Mouse (Mus musculus) spleen, postnatal 0 days (tissue): ENCODE data around the gene Cnpy3. TPM values are rescaled to one million over a fixed set of nuclear protein-coding genes. Genes with fewer than 3 reads are reported as not detected.

ENCODE experiments used
- polyA plus RNA-seq: library from polyadenylated mRNA; unstranded; fragments of >200 nt; fragmentation: Nextera tagmentation; extraction: Ambion mirVana; gene quantifications from 2 replicates; pipeline ENCODE4 v1.2.1, GENCODE M21; 2015

The Cnpy3 gene
- 29.3 and 37.1 TPM in 2 replicates for polyA plus RNA-seq

GRCm38 (mm10) chr17:46751794-46752556, at the start of gene Cnpy3:
TSS of gene Cnpy3 (minus strand) at chr17:46752214.

GRCm38 (mm10) chr17:46782341-46783221, 30.6 kb upstream of the Cnpy3 start, which contains the start of gene Rpl7l1:
TSS of gene Rpl7l1 (minus strand) at chr17:46782672.

DNA sequence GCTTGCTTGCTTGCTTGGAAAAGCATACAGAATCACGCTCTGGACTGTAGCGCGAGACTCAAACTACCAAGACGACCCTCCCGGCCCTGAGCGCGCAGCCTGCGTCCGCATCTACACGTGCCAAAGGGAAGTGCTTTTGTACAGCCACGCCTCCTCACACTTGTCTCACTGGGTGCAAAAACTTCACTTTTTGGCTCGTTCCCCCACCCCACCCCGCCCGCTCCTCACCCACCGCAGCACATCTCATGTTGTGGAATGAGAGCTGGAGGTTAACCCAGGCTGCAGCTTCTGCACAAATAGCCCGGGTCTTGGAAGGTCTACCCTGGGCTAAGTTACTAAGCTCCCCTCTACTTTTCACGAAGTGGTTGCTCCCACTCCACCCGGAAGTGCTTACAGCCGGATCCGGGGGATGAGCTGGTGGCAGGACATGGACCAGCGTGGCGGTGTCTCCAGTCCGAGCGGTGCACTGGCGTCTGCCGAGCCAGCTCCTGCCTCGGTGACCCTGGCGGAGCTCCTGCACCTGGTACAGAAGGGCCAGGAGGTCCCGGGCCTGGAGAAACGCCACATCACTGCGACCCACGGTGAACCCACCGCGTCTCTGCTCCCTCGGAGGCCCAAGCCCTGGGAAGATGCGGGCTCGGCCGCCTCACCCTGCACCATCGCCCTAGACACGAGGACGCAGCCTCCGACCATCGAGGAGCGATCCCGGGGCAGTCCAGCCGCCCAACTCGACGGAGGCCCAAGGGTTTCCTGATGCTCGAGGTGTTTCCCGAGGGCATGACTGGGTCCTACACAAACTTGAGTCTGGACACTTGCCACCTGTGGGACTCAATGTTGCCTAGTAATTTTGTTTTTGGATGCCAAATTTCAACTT, 20.6 kb upstream of the Cnpy3 start, which contains the start of gene 2310039H08Rik:
2310039H08Rik (plus strand) TSS at position 232 of the 874 bp plus-strand sequence.

DNA sequence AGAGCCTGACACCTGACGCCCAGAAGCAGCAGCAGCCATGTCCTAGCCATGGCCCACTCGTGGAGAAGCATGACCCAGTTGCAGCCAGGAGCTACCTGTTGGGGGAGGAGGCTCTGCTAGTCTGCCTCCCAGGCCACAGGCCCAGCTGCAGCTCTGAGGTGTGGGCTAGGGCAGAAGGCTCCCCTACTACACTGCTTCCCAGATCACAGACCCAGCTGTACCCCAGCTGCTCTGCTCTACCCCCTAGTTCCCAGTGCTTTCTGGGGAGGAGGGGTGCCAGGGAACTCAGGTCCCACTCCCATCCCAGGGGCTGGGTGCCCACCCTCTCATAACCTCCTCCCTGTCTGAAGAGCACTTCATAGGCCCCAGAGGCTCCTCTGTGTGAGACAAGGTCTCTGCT, 11.5 kb upstream of the Cnpy3 start, which contains the start of gene Ptcra:
Ptcra (minus strand) TSS at position 169 of the 400 bp plus-strand sequence.

DNA sequence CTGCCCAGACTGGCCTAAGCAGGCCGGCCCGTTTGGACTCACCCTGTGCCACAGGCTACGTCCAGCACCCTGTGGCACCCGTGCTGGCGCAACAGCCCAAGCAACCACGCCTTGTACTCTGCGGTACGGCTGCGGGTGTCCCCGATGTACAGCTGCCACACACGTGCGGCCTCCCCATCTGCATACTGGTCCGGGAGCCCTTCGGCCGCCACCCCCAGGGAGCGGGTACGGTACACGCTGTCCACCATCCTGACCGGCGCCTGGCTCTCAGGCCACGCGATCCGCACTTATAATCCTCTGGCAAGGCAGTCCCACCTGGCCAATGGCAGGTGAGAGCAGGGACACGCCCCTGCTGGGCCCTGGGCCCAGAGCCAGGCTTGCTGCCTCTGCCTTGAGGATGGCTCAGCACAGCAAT, 23.1 kb downstream of the Cnpy3 start, which contains the start of gene Gnmt:
Gnmt (minus strand) TSS at position 265 of the 415 bp plus-strand sequence.

DNA sequence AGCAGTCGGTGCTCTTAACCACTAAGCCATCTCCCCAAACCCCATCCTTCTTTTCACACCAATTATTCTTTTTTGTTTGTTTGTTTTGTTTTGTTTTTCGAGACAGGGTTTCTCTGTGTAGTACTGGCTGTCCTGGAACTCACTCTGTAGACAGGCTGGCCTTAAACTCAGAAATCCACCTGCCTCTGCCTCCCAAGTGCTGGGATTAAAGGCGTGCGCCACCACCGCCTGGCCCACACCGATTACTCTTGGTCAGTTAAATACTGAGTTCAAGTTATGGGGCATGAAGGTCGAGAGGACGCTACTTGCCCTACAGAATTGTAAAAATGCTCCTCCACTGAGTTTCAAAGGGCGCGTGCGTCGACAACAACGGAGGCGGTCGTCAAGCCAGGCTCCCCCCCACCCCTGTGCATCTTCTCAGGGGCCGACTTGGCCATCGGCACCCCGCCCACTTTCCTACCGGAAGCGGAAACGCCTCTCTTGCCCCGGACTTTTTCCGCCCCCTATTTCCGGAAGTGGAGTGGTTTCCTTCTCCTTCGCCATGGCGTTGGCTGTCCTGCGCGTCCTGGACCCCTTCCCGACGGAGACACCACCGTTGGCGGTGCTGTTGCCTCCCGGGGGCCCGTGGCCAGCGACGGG, 40.9 kb downstream of the Cnpy3 start, which contains the start of gene Pex6:
Pex6 (plus strand) TSS at position 505 of the 639 bp plus-strand sequence.

DNA sequence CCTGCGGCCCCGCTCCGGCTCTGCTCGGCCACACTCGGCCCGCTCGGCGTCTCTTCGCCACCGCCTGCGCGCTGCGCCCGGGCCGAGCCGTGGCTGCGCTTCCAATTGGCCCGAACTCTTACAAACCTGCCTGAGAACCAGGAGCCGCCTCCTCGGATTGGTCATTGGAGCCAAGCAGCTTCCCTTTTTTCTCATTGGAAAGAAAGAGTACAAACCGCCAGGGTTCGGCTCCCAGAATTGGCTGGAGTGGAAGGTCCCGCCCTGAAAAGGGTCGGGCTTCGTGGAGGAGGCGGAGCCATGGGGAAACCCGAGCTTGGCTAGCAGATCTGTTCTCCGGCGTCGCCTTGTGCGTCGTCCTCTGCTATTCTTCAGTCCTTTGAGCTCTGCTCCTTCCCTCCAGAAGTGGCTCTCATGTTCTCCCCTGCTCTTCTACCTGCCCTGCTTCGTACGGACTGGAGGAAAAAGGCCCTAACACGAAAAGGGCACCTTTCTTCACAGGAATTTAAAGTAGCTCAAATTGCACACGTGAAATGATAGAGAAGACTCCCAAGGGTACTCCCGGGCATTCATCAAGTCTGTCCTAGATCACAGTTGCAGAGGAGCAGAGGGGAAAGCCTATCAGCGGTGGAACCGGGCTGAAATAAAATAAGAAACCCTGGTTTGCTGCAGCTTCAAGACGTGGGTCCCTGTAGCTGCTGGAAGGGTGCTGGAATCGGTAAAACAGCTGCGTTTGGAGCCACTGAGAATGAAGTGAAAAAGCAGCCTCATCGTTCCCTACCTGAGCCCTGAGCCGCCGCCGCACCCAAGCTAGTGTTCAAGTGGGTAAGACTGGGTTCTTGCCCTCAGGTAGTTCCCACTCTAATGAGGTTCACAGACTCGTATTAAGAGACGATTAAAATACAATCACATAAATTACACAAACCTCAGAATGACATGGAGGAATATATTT, 46.9 kb downstream of the Cnpy3 start, which contains the start of gene Ppp2r5d:
Ppp2r5d (minus strand) TSS at position 225 of the 949 bp plus-strand sequence.

Other genes with a start within 250 kb of the Cnpy3 start
- gene Cul9, start 205.8 kb downstream of the Cnpy3 start, polyA plus RNA-seq, result 1.4 and 1.5 TPM in 2 replicates
- 5.2 and 5.5 TPM in 2 replicates for gene Srf, start 196.0 kb downstream of the Cnpy3 start, polyA plus RNA-seq
- 20.2 and 28.0 TPM in 2 replicates for gene Ptk7, start 122.7 kb downstream of the Cnpy3 start, polyA plus RNA-seq
- 8.1 and 12.2 TPM in 2 replicates for gene Klc4, start 106.2 kb downstream of the Cnpy3 start, polyA plus RNA-seq
- gene Mrpl2, start 106.0 kb downstream of the Cnpy3 start, polyA plus RNA-seq, result 96.7 and 107 TPM in 2 replicates
- 11.8 and 15.2 TPM in 2 replicates for gene Cul7, start 101.9 kb downstream of the Cnpy3 start, polyA plus RNA-seq
- gene Rrp36, start 77.9 kb downstream of the Cnpy3 start, polyA plus RNA-seq, result 31.8 and 34.5 TPM in 2 replicates
- 58.9 and 66.0 TPM in 2 replicates for gene Mea1, start 73.4 kb downstream of the Cnpy3 start, polyA plus RNA-seq
- gene Klhdc3, start 71.3 kb downstream of the Cnpy3 start, polyA plus RNA-seq, result 74.7 and 78.1 TPM in 2 replicates
- 18.3 and 24.4 TPM in 2 replicates for gene Ppp2r5d, start 47.1 kb downstream of the Cnpy3 start, polyA plus RNA-seq
- gene Pex6, start 40.8 kb downstream of the Cnpy3 start, polyA plus RNA-seq, result 9.2 and 11.7 TPM in 2 replicates
- gene Gnmt, start 23.0 kb downstream of the Cnpy3 start, polyA plus RNA-seq, result 0.81 and 1.1 TPM in 2 replicates
- 0.10 and 0.30 TPM in 2 replicates for gene Ptcra, start 11.5 kb upstream of the Cnpy3 start, polyA plus RNA-seq
- 63.8 and 67.7 TPM in 2 replicates for gene 2310039H08Rik, start 20.4 kb upstream of the Cnpy3 start, polyA plus RNA-seq
- gene Rpl7l1, start 30.5 kb upstream of the Cnpy3 start, polyA plus RNA-seq, result 83.3 and 83.9 TPM in 2 replicates
- 3.3 and 3.9 TPM in 2 replicates for gene Bicral, start 106.3 kb upstream of the Cnpy3 start, polyA plus RNA-seq
- 30.4 and 33.0 TPM in 2 replicates for gene Tbcc, start 138.5 kb upstream of the Cnpy3 start, polyA plus RNA-seq
- gene Prph2, start 158.2 kb upstream of the Cnpy3 start, polyA plus RNA-seq, result not detected in 2 replicates